Mouse (Mus musculus) c-Kit-positive CD71-positive TER-119-negative erythroid progenitor cells, embryonic 14.5 days (primary cell): Measurements from ENCODE around the gene Galnt6.
"Not testable (repeated sequence)": the region's sequence is repeated elsewhere in the genome, so short reads cannot be mapped to it uniquely, and the experiment has no call there.

ENCODE experiments used
- DNase-seq: peaks from one replicate; pipeline ENCODE4 v3.0.0-alpha.2; 2013; ENCODE audit warnings: low read depth

Gene Galnt6

GRCm38 (mm10) chr15:100729281-100729985 lies at the start of gene Galnt6:
Galnt6 (minus strand) TSS chr15:100729376.
- DNase-seq, result no peak

GRCm38 (mm10) chr15:100777020-100778016 lies 48.1 kb upstream of the Galnt6 start:
- DNase-seq, result no peak

GRCm38 (mm10) chr15:100776424-100776823 lies 47.2 kb upstream of the Galnt6 start:
- no peak for DNase-seq

GRCm38 (mm10) chr15:100775189-100776166 lies 46.3 kb upstream of the Galnt6 start:
- no peak for DNase-seq

GRCm38 (mm10) chr15:100773859-100774258 lies 44.7 kb upstream of the Galnt6 start:
- DNase-seq, result not testable (repeated sequence)

GRCm38 (mm10) chr15:100772685-100773084 lies 43.5 kb upstream of the Galnt6 start:
- no peak for DNase-seq

GRCm38 (mm10) chr15:100770338-100770737 lies 41.2 kb upstream of the Galnt6 start:
- DNase-seq, result no peak

- not testable (repeated sequence) for DNase-seq
Measured at GRCm38 (mm10) chr15:100769023-100769422, 39.8 kb upstream of the Galnt6 start.

- DNase-seq, result no peak
Measured at GRCm38 (mm10) chr15:100767851-100768250, 38.7 kb upstream of the Galnt6 start.

- no peak for DNase-seq
Measured at GRCm38 (mm10) chr15:100766826-100767225, 37.6 kb upstream of the Galnt6 start.

GRCm38 (mm10) chr15:100764163-100764951 lies 35.2 kb upstream of the Galnt6 start:
- no peak for DNase-seq

GRCm38 (mm10) chr15:100762649-100763048 lies 33.5 kb upstream of the Galnt6 start:
- DNase-seq, result no peak

GRCm38 (mm10) chr15:100761419-100762185 lies 32.4 kb upstream of the Galnt6 start, which contains the start of gene Slc4a8:
Slc4a8 (plus strand) TSS chr15:100761747.
- DNase-seq, result no peak

- DNase-seq, result no peak
Measured at GRCm38 (mm10) chr15:100761036-100761418, 31.9 kb upstream of the Galnt6 start.

GRCm38 (mm10) chr15:100759286-100759685 lies 30.1 kb upstream of the Galnt6 start:
- DNase-seq, result no peak

GRCm38 (mm10) chr15:100757527-100757978 lies 28.4 kb upstream of the Galnt6 start:
- peak; percentile 59 for DNase-seq

- DNase-seq, result no peak
Measured at GRCm38 (mm10) chr15:100755881-100756624, 26.9 kb upstream of the Galnt6 start.

GRCm38 (mm10) chr15:100755498-100755859 lies 26.3 kb upstream of the Galnt6 start:
- DNase-seq, result no peak

GRCm38 (mm10) chr15:100754805-100755497 lies 25.8 kb upstream of the Galnt6 start:
- DNase-seq, result no peak
